Mouse (Mus musculus): ENCODE data around the gene Pxylp1.

- TF ChIP-seq POLR2A (IDR thresholded peaks at IDR 0.05; ENCODE audit: borderline replicate concordance, low read depth, low read length) (no peak), CTCF (IDR thresholded peaks at IDR 0.05; ENCODE audit: low read depth, low read length) (no peak)
These were observed 62.8 kb downstream of the Pxylp1 start for GRCm38 (mm10) chr9:96829682-96830081.

Measured in bone marrow macrophage, adult 2 months (primary cell).